Mouse (Mus musculus) erythroblast, embryonic 14.5 days (primary cell): Measurements from ENCODE around the gene Zfp821.

ENCODE experiments used
- GATA1 ChIP-seq: IDR thresholded peaks from 2 replicates; pipeline ENCODE4 v1.6.1; 2012; ENCODE audit warnings: low read length, inconsistent platforms, mixed read lengths
- TAL1 ChIP-seq: IDR thresholded peaks from 3 replicates; pipeline ENCODE4 v1.6.1; 2012; ENCODE audit warnings: low read length, inconsistent platforms, mixed read lengths

- TF ChIP-seq TAL1 (no peak), GATA1 (no peak)
These were observed 42.3 kb downstream of the Zfp821 start for GRCm38 (mm10) chr8:109747468-109748199.
